Mouse (Mus musculus) kidney, postnatal 0 days (tissue): Measurements from ENCODE around the gene Esp23. TPM values are rescaled to one million over a fixed set of nuclear protein-coding genes. Genes with fewer than 3 reads are reported as not detected.
"Not testable (repeated sequence)": the region's sequence is repeated elsewhere in the genome, so short reads cannot be mapped to it uniquely, and the experiment has no call there.

ENCODE experiments used
- ATAC-seq: fragments of 200-750 bp; cut with Nextera tagmentation; replicated peaks from 2 replicates; pipeline ENCODE4 v1.8.0; 2017; ENCODE audit warnings: low read depth, moderate number of reproducible peaks, moderate TSS enrichment, moderate library complexity; ENCODE audit not compliant: low FRiP score
- DNase-seq: peaks from one replicate; pipeline ENCODE4 v3.0.0-alpha.2; 2016; ENCODE audit warnings: low spot score
- H3K27ac ChIP-seq: fragments of 300-500 bp; sonication (generic); 2 replicates; pipeline ENCODE4 v1.5.1; 2014; ENCODE audit warnings: mild to moderate bottlenecking
- H3K27me3 ChIP-seq: fragments of 300-500 bp; sonication (generic); 2 replicates; pipeline ENCODE4 v1.6.1; 2014; ENCODE audit warnings: low read length, mixed read lengths; ENCODE audit not compliant: insufficient read depth
- H3K36me3 ChIP-seq: fragments of 300-500 bp; sonication (generic); 2 replicates; pipeline ENCODE4 v1.6.1; 2014; ENCODE audit warnings: low read length, mixed read lengths; ENCODE audit not compliant: insufficient read depth
- H3K4me1 ChIP-seq: fragments of 300-500 bp; sonication (generic); replicated peaks from 2 replicates; pipeline ENCODE4 v1.6.1; 2014; ENCODE audit warnings: antibody characterized with exemption, low read length, mixed read lengths; ENCODE audit not compliant: insufficient read depth
- H3K4me2 ChIP-seq: fragments of 300-500 bp; sonication (generic); 2 replicates; pipeline ENCODE4 v1.6.1; 2014; ENCODE audit warnings: mild to moderate bottlenecking, low read length, moderate library complexity, mixed read lengths
- H3K4me3 ChIP-seq: fragments of 300-500 bp; sonication (generic); replicated peaks from 2 replicates; pipeline ENCODE4 v1.5.1; 2014; ENCODE audit warnings: low read depth, low read length
- H3K9ac ChIP-seq: fragments of 300-500 bp; sonication (generic); 2 replicates; pipeline ENCODE4 v1.6.1; 2014; ENCODE audit warnings: low read depth, low read length
- H3K9me3 ChIP-seq: fragments of 300-500 bp; sonication (generic); replicated peaks from 2 replicates; pipeline ENCODE4 v1.6.1; 2016; ENCODE audit warnings: low read length, inconsistent platforms, mixed read lengths
- CTCF ChIP-seq: IDR thresholded peaks from 2 replicates; pipeline ENCODE4 v1.5.1; 2016; ENCODE audit warnings: antibody characterized with exemption, low read depth, mild to moderate bottlenecking, moderate library complexity
- WGBS: fragments of 180-500 bp; shearing (Covaris S2); extraction: QIAGEN DNeasy Blood & Tissue Kit; methylation state at CpG from one replicate; pipeline ENCODE4 v1.1.7; 2014; 5-methylcytosine and 5-hydroxymethylcytosine counted together
- polyA plus RNA-seq: library from polyadenylated mRNA; unstranded; fragments of >200 nt; fragmentation: Nextera tagmentation; extraction: Ambion mirVana; gene quantifications from 2 replicates; pipeline ENCODE4 v1.2.1, GENCODE M21; 2015

Esp23 gene
- polyA plus RNA-seq: not detected in 2 replicates

DNA sequence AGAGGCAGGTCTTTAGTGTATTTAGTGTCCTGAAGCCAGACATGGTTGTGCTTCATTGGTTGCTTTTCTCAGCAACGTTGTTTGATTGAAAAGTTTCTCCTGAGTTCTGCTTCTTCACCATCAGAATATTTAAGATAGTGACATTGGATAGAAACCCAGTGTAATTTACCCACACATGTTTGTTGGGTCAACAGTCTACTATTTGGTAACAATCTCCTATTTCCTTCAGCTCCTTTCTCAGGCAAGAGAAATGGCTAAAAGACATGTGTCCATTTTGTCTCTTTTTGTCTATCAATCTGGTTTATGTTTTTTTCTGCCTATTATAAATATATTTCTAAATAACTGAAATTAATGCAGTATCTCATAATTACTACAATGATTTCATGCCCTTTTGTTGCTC is at the start of gene Esp23:
Gene Esp23, minus strand, starts transcription at position 101 of the 400 bp plus-strand sequence.
- DNase-seq (no peak), ATAC-seq (no peak)
- H3K27ac ChIP-seq: no peak within 1 kb of the TSS
- no peaks in the 10 kb centered on the region for H3K4me1 ChIP-seq
- no peaks in the 10 kb centered on the region for H3K27me3 ChIP-seq
- TF ChIP-seq CTCF: no peak
- no peak within 1 kb of the TSS for H3K4me3 ChIP-seq
- WGBS: 45% methylated on average over 1 of the region's 1 CpGs
- H3K4me2 ChIP-seq: no peak within 1 kb of the TSS
- no peaks in the 10 kb centered on the region for H3K36me3 ChIP-seq
- no peaks in the 10 kb centered on the region for H3K9me3 ChIP-seq
- H3K9ac ChIP-seq: no peak within 1 kb of the TSS

DNA sequence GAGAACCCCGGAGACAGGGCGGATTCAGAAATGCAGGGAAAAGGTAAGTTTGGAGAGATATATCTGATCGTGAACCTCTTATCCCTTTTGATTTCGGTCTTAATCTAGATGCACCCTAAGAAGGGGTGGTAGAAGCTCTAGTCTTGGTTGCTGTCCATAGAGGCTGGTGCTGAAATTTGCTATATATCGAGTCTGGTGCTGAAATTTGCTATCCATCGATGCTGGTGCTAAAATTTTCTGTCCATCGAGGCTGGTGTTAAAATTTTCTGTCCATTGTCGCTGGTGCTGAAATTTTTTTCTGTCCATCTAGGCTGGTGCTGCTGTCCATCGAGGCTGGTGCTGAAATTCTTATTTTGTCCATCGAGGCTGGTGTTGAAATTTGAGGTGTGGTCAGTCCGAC is 30.3 kb upstream of the Esp23 start:
- DNase-seq: peak; percentile 4

DNA sequence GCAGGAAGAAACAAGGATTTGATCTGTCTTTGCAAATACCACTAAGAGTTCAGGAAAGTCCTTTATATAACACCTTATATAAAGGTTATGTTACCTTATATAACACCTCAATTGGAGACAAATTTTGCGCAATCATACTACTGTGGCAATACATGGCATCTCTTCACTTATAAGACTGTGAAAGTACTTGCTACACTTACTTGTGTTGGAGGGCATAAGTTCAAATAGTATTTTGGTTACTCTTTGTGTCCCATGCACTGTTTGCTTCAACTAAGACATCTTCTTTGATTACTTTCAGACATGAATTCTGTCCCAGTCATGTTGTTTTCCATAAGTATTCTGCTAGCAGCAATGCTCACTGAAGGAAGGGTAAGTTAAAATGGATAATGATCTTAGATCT is 18.2 kb upstream of the Esp23 start, which contains the start of gene Esp22:
Gene Esp22, plus strand, starts transcription at position 301 of the 400 bp plus-strand sequence.
- H3K27me3 ChIP-seq: no peaks in the 10 kb centered on the region
- no peaks in the 10 kb centered on the region for H3K36me3 ChIP-seq
- DNase-seq (no peak), ATAC-seq (no peak)
- no peaks in the 10 kb centered on the region for H3K9me3 ChIP-seq
- H3K4me2 ChIP-seq: no peak within 1 kb of the TSS
- no peak within 1 kb of the TSS for H3K4me3 ChIP-seq
- no peak within 1 kb of the TSS for H3K9ac ChIP-seq
- no peak for TF ChIP-seq CTCF
- H3K4me1 ChIP-seq: no peaks in the 10 kb centered on the region
- no peak within 1 kb of the TSS for H3K27ac ChIP-seq
- 86% methylated on average over 1 of the region's 1 CpGs for WGBS

More for the DNA sequence above, 30.3 kb upstream of the Esp23 start:
- H3K36me3 ChIP-seq, ATAC-seq, H3K27ac ChIP-seq, H3K4me3 ChIP-seq, H3K27me3 ChIP-seq, H3K9me3 ChIP-seq, H3K9ac ChIP-seq, H3K4me1 ChIP-seq, H3K4me2 ChIP-seq: not testable (repeated sequence)
- 78% methylated on average over 11 of the region's 11 CpGs for WGBS

- TF ChIP-seq CTCF: no peak
- no peak overlapping the region for H3K4me2 ChIP-seq
- ATAC-seq (no peak), DNase-seq (no peak)
- no peaks in the 10 kb centered on the region for H3K27me3 ChIP-seq
- H3K4me1 ChIP-seq: no peaks in the 10 kb centered on the region
- no peaks in the 10 kb centered on the region for H3K36me3 ChIP-seq
- H3K27ac ChIP-seq: no peak overlapping the region
- no peak overlapping the region for H3K9ac ChIP-seq
- H3K4me3 ChIP-seq: no peak overlapping the region
- H3K9me3 ChIP-seq: no peaks in the 10 kb centered on the region
Measured at GRCm38 (mm10) chr17:39063641-39064040, 13.2 kb downstream of the Esp23 start.

DNA sequence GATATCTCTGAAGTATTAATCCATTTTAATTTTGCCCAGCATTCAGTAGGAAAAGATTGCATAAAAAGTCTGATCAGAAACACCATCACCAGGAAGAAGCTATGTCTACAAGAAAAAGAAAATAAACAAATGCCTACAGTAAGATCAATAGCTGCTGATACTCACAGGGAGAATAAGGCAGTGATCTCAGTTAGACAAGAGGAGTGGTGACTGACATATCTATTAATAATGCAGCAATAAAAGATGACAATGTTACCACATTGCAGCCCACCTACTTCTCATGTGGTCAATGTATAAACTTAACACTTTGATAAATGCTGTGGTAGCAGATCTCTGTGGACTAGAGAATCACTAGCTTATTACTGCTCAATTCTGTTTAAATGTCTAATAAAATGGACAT is 33.6 kb downstream of the Esp23 start, which contains the start of gene Gm21903:
Gene Gm21903, minus strand, starts transcription at position 101 of the 400 bp plus-strand sequence.
- Histone ChIP-seq H3K9ac (no peak within 1 kb of the TSS), H3K9me3 (no peaks in the 10 kb centered on the region), H3K4me2 (no peak within 1 kb of the TSS), H3K36me3 (no peaks in the 10 kb centered on the region), H3K27ac (no peak within 1 kb of the TSS), H3K4me1 (no peaks in the 10 kb centered on the region), H3K27me3 (no peaks in the 10 kb centered on the region), H3K4me3 (no peak within 1 kb of the TSS)
- no peak for DNase-seq
- ATAC-seq: no peak
- no peak for TF ChIP-seq CTCF

GRCm38 (mm10) chr17:39036395-39036794 is 40.4 kb downstream of the Esp23 start, which contains the start of gene Esp24:
TSS of gene Esp24 (plus strand) at chr17:39036695.
- H3K36me3 ChIP-seq, H3K27me3 ChIP-seq, DNase-seq, H3K4me1 ChIP-seq, H3K27ac ChIP-seq, H3K9ac ChIP-seq, ATAC-seq, H3K9me3 ChIP-seq, H3K4me3 ChIP-seq, H3K4me2 ChIP-seq: not testable (repeated sequence)
- 87% methylated on average over 3 of the region's 3 CpGs for WGBS

Other genes with a start within 250 kb of the Esp23 start
- gene Esp24, start 40.3 kb downstream of the Esp23 start, polyA plus RNA-seq: not detected in 2 replicates
- gene Gm21903, start 33.7 kb downstream of the Esp23 start, polyA plus RNA-seq: not detected in 2 replicates
- gene Esp22, start 18.3 kb upstream of the Esp23 start, polyA plus RNA-seq: not detected in 2 replicates